In genomic region chr13:28628751-28629150, GRCm38 (mm10) we compare ENCODE assay signal across 13 mouse cellular contexts.
A peak's percentile ranks its signal among the peaks of the same experiment; 100 is the strongest.
DNase-seq lines count a peak whose midpoint lies in the region; ATAC-seq and TF ChIP-seq lines count a peak whose summit lies in the region.
"Had no signal": no experiment of that assay in that cellular context is flagged by ENCODE, and none has a peak within 500 bp of the region (broad histone marks: within the 10 kb centered on the region; RNA-seq: fewer than 3 reads in every experiment).

No protein-coding gene starts in this region.

- H3K4me2 ChIP-seq in hindbrain, embryonic 16.5 days (ENCODE audit: low read length): no peak overlapping the region
- H3K4me2 ChIP-seq in embryonic facial prominence, embryonic 14.5 days (ENCODE audit: low read depth, low read length): no peak overlapping the region

- no peaks in the 10 kb centered on the region for H3K9me3 ChIP-seq in hindbrain, embryonic 10.5 days
- no peaks in the 10 kb centered on the region for H3K9me3 ChIP-seq in hindbrain, embryonic 16.5 days (ENCODE audit: control insufficient read depth, low read length)
- peaks cover 4% of the 10 kb centered on the region; the same call in 1 of the 2 replicates for H3K9me3 ChIP-seq in embryonic facial prominence, embryonic 14.5 days (ENCODE audit: control insufficient read depth, low read length)

- H3K27ac ChIP-seq in gastrocnemius, adult 2 months: peak overlapping the region; percentile 20; the same call in 1 of the 2 replicates
- H3K27ac ChIP-seq in hindbrain, embryonic 10.5 days: 0 out of 2 replicates have a peak overlapping the region, but pooled peaks have one; percentile 29
- no peak overlapping the region for H3K27ac ChIP-seq in hindbrain, embryonic 16.5 days (ENCODE audit: low read depth, low read length)
- H3K27ac ChIP-seq in brown adipose tissue, adult 24 weeks (replicated peaks; ENCODE audit: low read depth, low read length): peak overlapping the region; percentile 21; the same call in 1 of the 2 replicates
- H3K27ac ChIP-seq in embryonic facial prominence, embryonic 14.5 days (replicated peaks; ENCODE audit: low read depth, low read length): peak overlapping the region; percentile 83
- H3K27ac ChIP-seq in cerebellum, adult 2 months (ENCODE audit: insufficient read depth, low read length): no peak overlapping the region

- H3K9ac ChIP-seq in hindbrain, embryonic 16.5 days (ENCODE audit: low read depth, low read length): no peak overlapping the region
- no peak overlapping the region for H3K9ac ChIP-seq in embryonic facial prominence, embryonic 14.5 days (ENCODE audit: low read depth, low read length)
- H3K9ac ChIP-seq: liver, postnatal 0 days had no signal

- no peak for ATAC-seq in hindbrain, embryonic 16.5 days
- ATAC-seq in embryonic facial prominence, embryonic 14.5 days (ENCODE audit: low read depth): no peak
- ATAC-seq: liver, postnatal 0 days; Patski had no signal

- 54% methylated on average over 8 of the region's 8 CpGs for WGBS in hindbrain, embryonic 10.5 days
- WGBS in hindbrain, embryonic 16.5 days: 63% methylated on average over 8 of the region's 8 CpGs
- 20% methylated on average over 8 of the region's 8 CpGs for WGBS in embryonic facial prominence, embryonic 14.5 days
- WGBS in cerebellum, adult 2 months: 71% methylated on average over 8 of the region's 8 CpGs

- TF ChIP-seq POLR2A in cerebellum, adult 2 months (IDR thresholded peaks at IDR 0.05; ENCODE audit: borderline replicate concordance, insufficient read depth, low read length): no peak

- H3K4me3 ChIP-seq in gastrocnemius, adult 2 months: no peak overlapping the region
- no peak overlapping the region for H3K4me3 ChIP-seq in hindbrain, embryonic 10.5 days
- no peak overlapping the region for H3K4me3 ChIP-seq in hindbrain, embryonic 16.5 days (ENCODE audit: low read length)
- H3K4me3 ChIP-seq in brown adipose tissue, adult 24 weeks (ENCODE audit: insufficient read depth, low read depth, low read length): no peak overlapping the region
- no peak overlapping the region for H3K4me3 ChIP-seq in embryonic facial prominence, embryonic 14.5 days (ENCODE audit: low read depth, low read length)
- H3K4me3 ChIP-seq in cerebellum, adult 2 months (replicated peaks; ENCODE audit: insufficient read depth, low read depth, low read length): no peak overlapping the region

- intact Hi-C loops in gastrocnemius, adult 2 months (cut with DNase I): loop anchor here (5.0 kb wide), 1 partner anchor 324 kb away; the partner anchor contains the start of gene Sox4

- TF ChIP-seq CTCF in gastrocnemius, adult 2 months (IDR thresholded peaks at IDR 0.05): no peak
- no peak for TF ChIP-seq CTCF in cerebellum, adult 2 months (IDR thresholded peaks at IDR 0.05; ENCODE audit: borderline replicate concordance, insufficient read depth, low read depth, low read length)

- peaks cover 33% of the 10 kb centered on the region for H3K4me1 ChIP-seq in hindbrain, embryonic 10.5 days (replicated peaks)
- peaks cover 3% of the 10 kb centered on the region for H3K4me1 ChIP-seq in hindbrain, embryonic 16.5 days (ENCODE audit: control insufficient read depth, insufficient read depth, low read depth, low read length)
- peaks cover 9% of the 10 kb centered on the region; the same call in 1 of the 2 replicates for H3K4me1 ChIP-seq in brown adipose tissue, adult 24 weeks (ENCODE audit: control insufficient read depth, insufficient read depth, insufficient read length, low read length)
- H3K4me1 ChIP-seq in embryonic facial prominence, embryonic 14.5 days (ENCODE audit: control insufficient read depth, insufficient read depth, low read length): peaks cover 26% of the 10 kb centered on the region
- peaks cover 4% of the 10 kb centered on the region; the same call in 1 of the 2 replicates for H3K4me1 ChIP-seq in cerebellum, adult 2 months (ENCODE audit: control insufficient read depth, insufficient read depth, low read length)

- H3K36me3 ChIP-seq in hindbrain, embryonic 10.5 days: peaks cover 22% of the 10 kb centered on the region
- no peaks in the 10 kb centered on the region for H3K36me3 ChIP-seq in hindbrain, embryonic 16.5 days (ENCODE audit: control insufficient read depth, insufficient read depth, low read length)
- 0 out of 2 replicates have a peak, but pooled peaks cover 3% of the 10 kb centered on the region for H3K36me3 ChIP-seq in embryonic facial prominence, embryonic 14.5 days (ENCODE audit: control insufficient read depth, insufficient read depth, low read length)

- DNase-seq in gastrocnemius, adult 2 months: no peak
- no peak for DNase-seq in gastrocnemius, postnatal 25 days
- no peak for DNase-seq in hindbrain, embryonic 10.5 days (ENCODE audit: low spot score)
- no peak for DNase-seq in embryonic facial prominence, embryonic 14.5 days (ENCODE audit: low spot score)
- DNase-seq in cerebellum, adult 2 months: no peak
- DNase-seq in spleen, adult 18-20 months: no peak
- DNase-seq: cerebellum, postnatal 36 days; liver, postnatal 0 days; midbrain, embryonic 14.5 days; right cerebral cortex, postnatal 25 days had no signal

- no peaks in the 10 kb centered on the region for H3K27me3 ChIP-seq in hindbrain, embryonic 10.5 days (ENCODE audit: insufficient read depth, poor library complexity, severe bottlenecking)
- no peaks in the 10 kb centered on the region for H3K27me3 ChIP-seq in hindbrain, embryonic 16.5 days (replicated peaks; ENCODE audit: control insufficient read depth, insufficient read depth, low read length)
- no peaks in the 10 kb centered on the region for H3K27me3 ChIP-seq in embryonic facial prominence, embryonic 14.5 days (replicated peaks; ENCODE audit: control insufficient read depth, insufficient read depth, low read length)
- no peaks in the 10 kb centered on the region for H3K27me3 ChIP-seq in cerebellum, adult 2 months (ENCODE audit: control insufficient read depth, insufficient read depth, low read length)
- H3K27me3 ChIP-seq: Patski had no signal

Comparison
In these comparisons a context has a peak if more than half of its experiments do, and no peak if none do; other contexts are left out.
1. H3K27ac ChIP-seq: peak in gastrocnemius, adult 2 months (single experiment), hindbrain, embryonic 10.5 days (single experiment), brown adipose tissue, adult 24 weeks (single experiment) and embryonic facial prominence, embryonic 14.5 days (single experiment); none in hindbrain, embryonic 16.5 days (single experiment) and cerebellum, adult 2 months (single experiment).